Mouse (Mus musculus): Measurements from ENCODE around the gene Mapkbp1. TPM values are rescaled to one million over a fixed set of nuclear protein-coding genes. Genes with fewer than 3 reads are reported as not detected.

Mapkbp1 gene
- polyA plus RNA-seq, 1 experiment from 2014 or later, result 5.6 TPM

DNA sequence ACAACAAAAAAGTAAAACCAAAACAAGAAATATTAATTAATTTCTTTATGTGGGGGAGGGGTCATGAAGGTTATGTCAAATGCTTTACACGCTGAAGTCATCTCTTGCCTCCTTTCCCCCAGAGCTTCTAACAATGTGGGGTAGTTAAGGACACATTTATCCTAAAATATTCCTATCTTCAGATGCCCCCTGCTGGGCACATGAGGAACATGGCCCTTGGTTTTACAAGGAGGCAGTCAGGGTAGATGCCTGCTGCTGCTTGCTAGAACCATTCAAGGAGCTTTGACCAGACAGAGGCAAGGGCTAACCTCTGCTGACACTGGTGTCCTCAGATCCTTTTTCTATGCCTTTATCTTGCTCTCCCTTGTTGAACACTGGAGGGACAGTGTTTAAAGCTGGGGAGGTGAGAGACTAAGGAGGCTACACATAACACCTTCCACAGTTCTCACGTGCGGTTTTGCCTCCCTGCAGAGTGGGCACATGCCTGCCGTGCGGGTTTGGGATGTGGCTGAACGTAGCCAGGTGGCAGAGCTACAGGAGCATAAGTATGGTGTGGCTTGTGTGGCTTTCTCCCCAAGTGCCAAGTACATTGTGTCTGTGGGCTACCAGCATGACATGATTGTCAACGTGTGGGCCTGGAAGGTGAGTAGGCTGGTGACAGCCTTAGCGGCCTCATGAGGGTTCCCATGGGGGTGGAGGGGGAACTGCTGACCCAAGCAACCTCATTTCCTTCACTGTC lies 39.1 kb downstream of the Mapkbp1 start:
- Histone ChIP-seq H3K36me3 (peaks cover 19% of the 10 kb centered on the region; the same call in 1 of the 2 replicates), H3K27ac (no peak overlapping the region), H3K4me3 (no peak overlapping the region), H3K4me2 (replicated peaks) (no peak overlapping the region), H3K9me3 (replicated peaks) (no peaks in the 10 kb centered on the region), H3K9ac (no peak overlapping the region), H3K4me1 (no peaks in the 10 kb centered on the region), H3K27me3 (no peaks in the 10 kb centered on the region)
- no peak for ATAC-seq (ENCODE audit: low FRiP score)
- WGBS, result 79% methylated on average over 8 of the region's 8 CpGs

DNA sequence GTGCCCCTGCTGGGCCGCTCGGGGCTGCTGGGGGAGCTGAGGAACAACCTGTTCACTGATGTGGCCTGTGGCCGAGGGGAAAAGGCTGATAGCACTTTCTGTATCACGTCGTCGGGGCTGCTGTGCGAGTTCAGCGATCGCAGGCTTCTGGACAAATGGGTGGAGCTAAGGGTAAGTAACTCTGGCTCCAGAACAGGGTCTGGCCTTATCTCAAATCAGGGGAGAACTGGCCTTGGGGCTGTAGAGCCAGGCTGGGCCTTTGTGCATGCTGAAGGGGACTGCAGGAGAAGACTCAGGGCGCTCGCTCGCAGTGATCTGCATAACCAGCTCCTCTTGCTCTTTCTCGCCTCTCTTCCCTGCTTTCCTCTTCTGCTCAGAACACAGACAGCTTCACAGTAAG lies 40.4 kb downstream of the Mapkbp1 start:
- Histone ChIP-seq H3K4me1 (no peaks in the 10 kb centered on the region), H3K27me3 (no peaks in the 10 kb centered on the region), H3K36me3 (peaks cover 32% of the 10 kb centered on the region), H3K27ac (no peak overlapping the region), H3K4me3 (no peak overlapping the region), H3K4me2 (replicated peaks) (no peak overlapping the region), H3K9ac (no peak overlapping the region), H3K9me3 (replicated peaks) (no peaks in the 10 kb centered on the region)
- ATAC-seq (ENCODE audit: low FRiP score), result no peak
- 87% methylated on average over 13 of the region's 13 CpGs for WGBS

DNA sequence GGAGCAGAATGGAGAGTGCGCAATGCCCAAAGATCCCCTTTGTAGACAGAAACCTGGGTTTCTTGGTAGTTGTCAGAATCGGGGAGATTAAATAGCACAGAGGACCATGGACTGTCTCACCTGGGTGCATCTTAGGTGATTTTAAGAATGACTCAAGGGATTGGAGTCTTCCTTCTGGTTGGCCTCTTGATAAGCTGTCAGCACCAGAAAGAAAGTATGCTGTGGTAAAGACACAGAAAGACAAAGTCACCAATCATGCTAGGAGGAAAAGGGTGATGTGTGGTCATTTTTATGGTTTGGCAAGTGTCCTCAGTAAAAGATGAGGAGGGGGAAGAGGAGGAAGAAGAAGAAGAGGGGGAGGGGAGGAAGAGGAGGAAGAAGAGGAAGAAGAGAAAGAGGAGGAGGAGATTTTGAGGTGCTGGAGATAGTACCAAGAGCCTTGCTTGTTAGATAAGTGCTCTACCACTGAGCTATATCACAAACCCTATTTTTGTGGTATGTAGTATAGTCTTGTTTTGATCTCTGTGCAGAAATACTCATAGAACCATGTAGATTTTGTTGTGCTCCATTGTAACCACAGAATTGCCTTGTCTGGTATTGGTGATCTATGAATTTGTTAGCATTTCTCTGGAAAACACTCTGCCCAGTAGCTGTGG lies 41.5 kb downstream of the Mapkbp1 start:
- no peak overlapping the region for H3K4me2 ChIP-seq (replicated peaks)
- H3K36me3 ChIP-seq, result peaks cover 42% of the 10 kb centered on the region
- H3K9me3 ChIP-seq (replicated peaks), result no peaks in the 10 kb centered on the region
- ATAC-seq (ENCODE audit: low FRiP score), result no peak
- 97% methylated on average over 2 of the region's 2 CpGs for WGBS
- H3K27ac ChIP-seq, result no peak overlapping the region
- no peak overlapping the region for H3K4me3 ChIP-seq
- no peaks in the 10 kb centered on the region for H3K27me3 ChIP-seq
- no peaks in the 10 kb centered on the region for H3K4me1 ChIP-seq
- H3K9ac ChIP-seq, result no peak overlapping the region

DNA sequence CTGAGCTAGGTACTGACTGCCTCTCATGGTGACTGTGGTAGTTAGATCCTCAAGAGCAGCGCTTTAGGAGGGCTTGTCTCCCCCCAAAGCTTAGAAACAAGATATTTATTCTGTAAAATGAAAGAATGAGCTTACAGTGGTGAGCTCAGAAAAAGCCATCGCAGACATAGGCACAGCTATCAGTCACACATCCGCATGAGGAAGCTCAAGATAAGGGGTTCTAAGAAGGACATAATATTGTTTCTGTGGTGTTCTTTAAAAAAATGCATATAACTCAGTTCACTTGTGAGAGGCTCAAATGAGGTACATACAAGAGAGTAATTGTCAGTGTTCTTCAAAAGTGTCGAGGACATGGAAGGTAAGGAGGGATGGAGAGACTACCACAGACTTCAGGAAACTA lies 43.4 kb downstream of the Mapkbp1 start:
- Histone ChIP-seq H3K4me1 (no peaks in the 10 kb centered on the region), H3K27ac (no peak overlapping the region), H3K27me3 (no peaks in the 10 kb centered on the region), H3K36me3 (peaks cover 61% of the 10 kb centered on the region), H3K9me3 (replicated peaks) (no peaks in the 10 kb centered on the region), H3K9ac (no peak overlapping the region), H3K4me2 (replicated peaks) (no peak overlapping the region), H3K4me3 (no peak overlapping the region)
- no peak for ATAC-seq (ENCODE audit: low FRiP score)
- WGBS, result 93% methylated on average over 4 of the region's 4 CpGs

DNA sequence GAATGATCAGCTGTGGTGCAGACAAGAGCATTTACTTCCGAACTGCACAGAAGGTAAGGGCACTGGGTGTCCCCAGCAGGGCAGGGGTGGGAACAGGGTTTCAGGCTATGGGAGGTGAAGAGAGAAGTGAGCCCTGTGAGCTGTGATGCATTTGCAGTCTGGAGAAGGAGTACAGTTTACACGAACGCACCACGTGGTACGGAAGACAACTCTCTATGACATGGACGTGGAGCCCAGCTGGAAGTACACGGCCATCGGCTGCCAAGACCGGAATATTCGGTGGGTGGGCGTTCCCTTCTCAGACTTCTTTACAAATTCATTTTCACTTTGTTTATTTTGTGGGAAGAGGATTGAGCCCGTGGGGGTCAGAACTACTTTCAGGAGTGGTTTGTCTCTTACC lies 45.1 kb downstream of the Mapkbp1 start:
- no peak overlapping the region for H3K27ac ChIP-seq
- peaks cover 77% of the 10 kb centered on the region for H3K36me3 ChIP-seq
- no peak overlapping the region for H3K9ac ChIP-seq
- H3K4me1 ChIP-seq, result no peaks in the 10 kb centered on the region
- 89% methylated on average over 12 of the region's 12 CpGs for WGBS
- no peak overlapping the region for H3K4me2 ChIP-seq (replicated peaks)
- H3K27me3 ChIP-seq, result no peaks in the 10 kb centered on the region
- no peaks in the 10 kb centered on the region for H3K9me3 ChIP-seq (replicated peaks)
- no peak overlapping the region for H3K4me3 ChIP-seq
- no peak for ATAC-seq (ENCODE audit: low FRiP score)

DNA sequence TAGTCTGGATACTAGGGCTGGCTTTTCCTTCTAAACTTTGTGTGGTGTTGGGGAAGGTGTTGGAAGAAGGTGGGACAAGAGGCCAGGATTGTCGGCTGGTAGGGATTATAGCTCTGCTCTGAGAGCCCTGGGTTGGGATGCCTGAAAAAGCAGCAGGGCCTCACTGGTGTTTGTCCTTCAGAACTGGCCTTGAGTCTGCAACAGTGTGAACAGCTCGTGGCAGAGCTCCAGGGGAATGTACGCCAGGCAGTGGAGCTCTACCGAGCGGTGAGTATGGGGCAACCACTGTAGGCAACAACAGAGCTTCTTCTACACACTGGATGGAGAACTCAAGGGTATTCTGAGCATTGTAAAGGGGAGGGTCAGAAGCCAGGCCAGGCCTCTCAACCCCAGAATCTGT lies 51.8 kb downstream of the Mapkbp1 start:
- H3K27ac ChIP-seq, result no peak overlapping the region
- H3K27me3 ChIP-seq, result no peaks in the 10 kb centered on the region
- H3K9me3 ChIP-seq (replicated peaks), result no peaks in the 10 kb centered on the region
- H3K4me2 ChIP-seq (replicated peaks), result no peak overlapping the region
- H3K4me1 ChIP-seq, result peaks cover 14% of the 10 kb centered on the region
- no peak overlapping the region for H3K4me3 ChIP-seq
- no peak overlapping the region for H3K9ac ChIP-seq
- peaks cover 62% of the 10 kb centered on the region for H3K36me3 ChIP-seq
- no peak for ATAC-seq (ENCODE audit: low FRiP score)
- WGBS, result 93% methylated on average over 5 of the region's 5 CpGs

DNA sequence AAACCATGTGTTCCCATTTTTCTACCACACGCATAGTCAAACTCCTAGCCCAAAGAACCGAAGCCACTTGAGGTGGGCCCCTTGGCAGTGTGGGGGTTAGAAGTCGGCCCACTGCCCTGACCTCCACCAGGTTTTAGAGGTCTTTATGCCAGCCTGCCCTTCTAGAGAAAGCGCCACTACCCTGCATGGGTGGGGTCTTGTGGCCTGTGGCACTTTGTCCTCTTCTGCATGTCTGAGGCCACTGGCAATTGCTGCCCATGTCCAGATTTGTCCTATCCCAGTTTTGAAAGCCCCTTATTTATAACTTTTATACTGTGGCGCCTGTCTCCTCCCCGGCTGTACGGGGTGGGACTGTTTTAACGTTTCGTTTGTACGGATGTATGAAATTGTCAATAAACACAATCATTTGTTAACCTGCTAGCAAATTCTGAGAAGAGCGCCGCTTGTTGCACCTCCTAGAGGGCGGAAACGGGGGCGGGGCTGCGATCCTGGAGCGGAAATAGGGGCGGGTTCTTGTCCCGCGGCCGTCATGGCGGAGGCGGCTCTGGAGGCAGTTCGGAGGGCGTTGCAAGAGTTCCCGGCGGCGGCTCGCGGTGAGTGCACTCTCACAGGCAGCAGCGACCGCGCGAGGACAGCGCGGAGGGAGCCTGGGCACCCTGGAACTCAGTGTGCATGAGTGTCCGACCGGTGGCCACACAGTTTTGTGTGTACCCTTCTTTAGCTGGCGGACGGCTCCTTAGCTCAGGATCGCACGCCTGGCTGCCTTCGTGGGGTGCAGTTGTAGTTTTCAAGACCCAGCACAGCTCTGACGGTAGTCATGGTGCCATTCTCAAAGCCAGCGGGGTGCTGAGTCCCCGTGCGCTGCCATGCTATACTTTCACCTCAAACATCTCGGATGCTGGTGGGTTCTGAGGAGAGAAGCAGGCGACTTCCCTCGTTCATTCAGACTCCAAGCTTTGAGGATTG lies 54.8 kb downstream of the Mapkbp1 start, which contains the start of the genes Jmjd7 and Gm28042:
Gene Jmjd7, plus strand, starts transcription at position 500 of the 966 bp plus-strand sequence.
Gene Gm28042, plus strand, starts transcription at position 510 of the 966 bp plus-strand sequence.
- Histone ChIP-seq H3K4me1 (peaks cover 14% of the 10 kb centered on the region), H3K27ac (peak within 1 kb of the TSS; percentile 87), H3K27me3 (no peaks in the 10 kb centered on the region), H3K9me3 (replicated peaks) (no peaks in the 10 kb centered on the region), H3K4me3 (peak within 1 kb of the TSS; percentile 74), H3K9ac (peak within 1 kb of the TSS; percentile 90), H3K4me2 (replicated peaks) (peak within 1 kb of the TSS; percentile 72), H3K36me3 (peaks cover 58% of the 10 kb centered on the region)
- ATAC-seq (ENCODE audit: low FRiP score), result peak; percentile 88
- WGBS, result 6% methylated on average over 50 of the region's 50 CpGs

DNA sequence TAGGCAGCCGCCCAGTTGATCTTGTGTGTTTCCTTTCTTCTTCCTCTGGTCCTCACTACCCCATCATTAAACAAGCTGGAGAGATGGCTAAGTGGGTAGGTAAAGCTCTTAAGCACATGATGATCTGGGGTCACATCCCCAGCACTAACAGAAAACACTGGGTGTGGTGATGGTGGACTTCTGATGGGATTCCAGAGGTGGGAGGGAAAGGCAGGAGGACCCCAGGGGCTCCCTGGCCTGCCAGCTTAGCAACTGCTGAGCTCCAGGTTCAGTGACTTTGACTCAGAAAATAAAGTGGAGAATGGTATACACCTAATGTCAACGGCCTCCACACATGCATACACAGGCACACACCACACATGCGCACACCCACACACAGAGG lies 55.4 kb downstream of the Mapkbp1 start:
- H3K4me3 ChIP-seq, result peak overlapping the region; percentile 74
- peaks cover 58% of the 10 kb centered on the region for H3K36me3 ChIP-seq
- ATAC-seq (ENCODE audit: low FRiP score), result peak; percentile 33; the same call in 1 of the 2 replicates
- peak overlapping the region; percentile 90 for H3K9ac ChIP-seq
- peaks cover 14% of the 10 kb centered on the region for H3K4me1 ChIP-seq
- peak overlapping the region; percentile 87 for H3K27ac ChIP-seq
- no peaks in the 10 kb centered on the region for H3K9me3 ChIP-seq (replicated peaks)
- H3K4me2 ChIP-seq (replicated peaks), result peak overlapping the region; percentile 72
- no peaks in the 10 kb centered on the region for H3K27me3 ChIP-seq
- WGBS, result 53% methylated on average over 3 of the region's 3 CpGs

DNA sequence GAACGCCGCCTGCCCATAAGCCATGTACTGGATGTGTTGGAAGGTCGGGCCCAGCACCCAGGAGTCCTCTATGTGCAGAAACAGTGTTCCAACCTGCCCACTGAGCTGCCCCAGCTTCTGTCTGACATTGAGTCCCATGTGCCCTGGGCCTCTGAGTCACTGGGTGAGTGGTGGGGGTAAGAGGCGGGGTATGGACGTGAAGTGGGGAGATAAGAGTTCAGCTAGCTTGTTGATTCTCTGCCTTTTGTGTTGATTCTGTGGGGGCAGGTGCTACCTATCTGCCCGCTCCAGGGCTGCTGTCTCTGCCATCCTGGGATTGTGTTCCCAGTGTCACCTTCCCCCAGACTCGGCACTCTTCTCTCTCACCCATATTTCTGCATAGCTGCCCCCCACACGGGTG lies 57.9 kb downstream of the Mapkbp1 start:
- H3K4me2 ChIP-seq (replicated peaks), result no peak overlapping the region
- peaks cover 14% of the 10 kb centered on the region for H3K4me1 ChIP-seq
- H3K9me3 ChIP-seq (replicated peaks), result no peaks in the 10 kb centered on the region
- no peak overlapping the region for H3K27ac ChIP-seq
- no peak overlapping the region for H3K9ac ChIP-seq
- H3K36me3 ChIP-seq, result peaks cover 57% of the 10 kb centered on the region
- H3K4me3 ChIP-seq, result no peak overlapping the region
- no peaks in the 10 kb centered on the region for H3K27me3 ChIP-seq
- ATAC-seq (ENCODE audit: low FRiP score), result no peak
- 94% methylated on average over 8 of the region's 8 CpGs for WGBS

DNA sequence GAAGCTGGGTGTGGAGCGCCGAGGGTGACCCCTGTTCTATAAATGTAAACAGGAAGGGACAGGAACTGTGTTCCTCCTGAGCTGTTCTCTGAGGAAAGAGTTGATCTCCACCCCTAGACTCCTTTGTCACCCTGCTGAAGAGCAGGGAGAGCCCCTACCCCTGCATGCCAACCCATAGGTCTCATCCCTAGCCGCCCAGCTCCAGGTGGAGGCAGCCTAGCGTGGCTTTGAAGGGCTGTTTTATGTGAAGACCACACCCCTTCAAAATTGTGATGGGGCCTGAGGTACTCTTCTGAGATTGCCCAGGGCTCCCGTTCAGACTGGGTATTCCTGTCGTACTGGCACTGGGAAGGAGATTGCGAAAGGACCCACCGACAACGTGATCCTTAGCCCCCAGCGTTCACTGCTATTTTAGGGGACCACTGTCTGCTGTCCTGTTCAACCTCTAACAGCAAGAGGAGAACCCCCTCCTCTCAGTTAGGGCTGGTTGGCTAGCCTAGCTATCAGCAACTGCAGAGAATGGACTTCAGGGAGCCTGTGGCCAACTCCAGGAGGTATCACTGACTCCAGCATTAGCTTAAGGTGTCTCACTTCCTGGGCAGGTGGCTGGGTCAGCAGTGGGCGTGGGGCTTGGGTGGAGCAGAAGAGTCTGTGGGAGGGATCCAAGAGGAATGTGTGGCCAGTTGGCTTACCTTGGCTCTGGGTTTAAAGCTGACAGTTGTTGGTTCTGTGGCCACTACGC lies 60.4 kb downstream of the Mapkbp1 start, which contains the start of gene Pla2g4b:
Gene Pla2g4b, plus strand, starts transcription at position 692 of the 742 bp plus-strand sequence.
- Histone ChIP-seq H3K27ac (no peak within 1 kb of the TSS), H3K9me3 (replicated peaks) (no peaks in the 10 kb centered on the region), H3K36me3 (peaks cover 74% of the 10 kb centered on the region), H3K4me1 (peaks cover 7% of the 10 kb centered on the region), H3K9ac (no peak within 1 kb of the TSS), H3K4me3 (no peak within 1 kb of the TSS), H3K27me3 (no peaks in the 10 kb centered on the region), H3K4me2 (replicated peaks) (no peak within 1 kb of the TSS)
- ATAC-seq (ENCODE audit: low FRiP score), result no peak
- 90% methylated on average over 12 of the region's 12 CpGs for WGBS

DNA sequence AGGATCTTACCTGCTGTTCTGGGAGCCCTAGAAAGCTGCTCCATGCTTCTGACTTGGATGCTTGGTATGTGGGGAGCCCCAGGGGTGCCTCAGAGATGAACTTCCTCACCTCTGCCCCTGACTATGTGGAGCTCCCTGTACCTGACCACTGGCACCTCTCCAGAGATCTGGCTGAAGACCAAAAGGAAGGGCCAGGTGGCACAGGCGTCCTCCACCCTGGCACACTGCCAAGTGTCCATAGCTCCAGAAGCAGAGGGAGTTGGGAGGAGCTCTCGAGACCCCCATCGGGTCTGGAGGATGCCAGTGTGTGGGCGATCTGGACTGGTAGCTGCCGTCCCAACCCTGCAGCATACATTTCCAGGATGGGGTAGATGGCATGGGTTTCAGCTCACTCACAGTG lies 61.2 kb downstream of the Mapkbp1 start:
- no peak for ATAC-seq (ENCODE audit: low FRiP score)
- Histone ChIP-seq H3K27ac (no peak overlapping the region), H3K4me2 (replicated peaks) (no peak overlapping the region), H3K9ac (no peak overlapping the region), H3K4me3 (no peak overlapping the region), H3K27me3 (no peaks in the 10 kb centered on the region), H3K36me3 (peaks cover 82% of the 10 kb centered on the region), H3K4me1 (no peaks in the 10 kb centered on the region; the same call in 1 of the 2 replicates), H3K9me3 (replicated peaks) (no peaks in the 10 kb centered on the region)
- 85% methylated on average over 5 of the region's 5 CpGs for WGBS

Measured in hindbrain, embryonic 12.5 days (tissue).